Mouse (Mus musculus): Measurements from ENCODE around the gene Phactr4.

- no peak for TF ChIP-seq CTCF (IDR thresholded peaks at IDR 0.05; ENCODE audit: control insufficient read depth, insufficient read depth, insufficient read length)
- no peak for TF ChIP-seq USF1 (IDR thresholded peaks at IDR 0.05; ENCODE audit: low read depth)
- no peak for TF ChIP-seq MYOD1 (IDR thresholded peaks at IDR 0.05; ENCODE audit: control insufficient read depth, insufficient read length, low read depth)
- no peak for TF ChIP-seq CEBPB (IDR thresholded peaks at IDR 0.05; ENCODE audit: low read depth)
- TF ChIP-seq MAX (IDR thresholded peaks at IDR 0.05), result no peak
- TF ChIP-seq MYOG (IDR thresholded peaks at IDR 0.05; ENCODE audit: control insufficient read depth, extremely low read depth, insufficient read length), result no peak
Measured at GRCm38 (mm10) chr4:132427493-132427892, 5.2 kb upstream of the Phactr4 start.
